Mouse (Mus musculus) granulocyte monocyte progenitor cell, adult 5-6 weeks (primary cell): ENCODE data around the gene Stfa1. TPM values are rescaled to one million over a fixed set of nuclear protein-coding genes. Genes with fewer than 3 reads are reported as not detected.
"Not testable (repeated sequence)": the region's sequence is repeated elsewhere in the genome, so short reads cannot be mapped to it uniquely, and the experiment has no call there.

Experiments
- ATAC-seq: replicated peaks from 2 replicates; pipeline ENCODE4 v1.8.0; 2016; ENCODE audit warnings: mild to moderate bottlenecking, moderate TSS enrichment, inconsistent platforms; ENCODE audit not compliant: poor library complexity, severe bottlenecking
- total RNA-seq, 2 experiments: library from RNA; stranded (forward) in 1 of 2; stranded (reverse) in 1 of 2; fragments of 200-712, 200-1000 nt in 1 of 2; fragments of >200 nt in 1 of 2; fragmentation: Nextera tagmentation in 1 of 2; gene quantifications; 2 replicates each; pipeline ENCODE4 v1.2.3; 2014 to 2017

Gene Stfa1
- not detected in 2 replicates for total RNA-seq (2014; fragmentation: Nextera tagmentation)
- not detected in 2 replicates for total RNA-seq (2017)

DNA sequence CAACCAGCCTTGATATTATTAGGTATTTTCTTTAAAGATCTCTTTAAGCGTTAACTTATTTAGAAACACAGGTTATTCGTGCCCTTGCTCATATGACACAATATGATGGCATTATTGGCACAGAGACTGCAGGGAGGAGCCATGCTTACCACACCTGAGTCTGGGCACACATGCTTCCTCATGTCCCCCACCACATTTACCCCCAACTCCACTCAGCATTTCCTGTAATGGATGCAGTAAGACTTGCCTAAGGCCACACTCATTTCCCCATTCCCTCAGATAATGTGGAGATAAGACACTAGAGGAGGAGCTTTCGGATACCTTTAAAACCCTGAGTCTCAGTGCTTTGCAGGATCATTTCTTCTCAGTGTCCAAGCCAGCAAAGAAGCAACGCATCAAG is at the start of gene Stfa1:
Gene Stfa1 (plus strand): TSS at position 156 of the 400 bp plus-strand sequence.
- ATAC-seq, result peak; percentile 56; the same call in 1 of the 2 replicates

DNA sequence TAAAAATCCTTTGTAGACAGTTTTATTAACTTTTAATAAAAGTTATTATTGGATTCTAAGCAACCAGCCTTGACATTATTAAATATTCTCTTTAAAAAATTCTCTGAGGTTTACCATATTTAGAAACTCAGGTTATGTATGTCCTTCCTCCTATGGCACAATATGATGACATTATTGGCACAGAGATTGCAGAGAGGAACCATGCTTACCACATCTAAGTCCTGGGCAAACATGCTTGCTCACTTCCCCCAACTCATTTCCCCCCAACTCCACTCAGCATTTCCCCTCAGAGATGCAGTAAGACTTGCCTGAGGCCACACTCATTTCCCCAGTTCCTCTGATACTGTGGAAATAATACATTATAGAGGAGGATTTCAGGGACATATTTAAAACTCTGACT is 16.2 kb upstream of the Stfa1 start:
- peak; percentile 92 for ATAC-seq

- no peak for ATAC-seq
These were observed 12.4 kb downstream of the Stfa1 start for GRCm38 (mm10) chr16:36289140-36289539.

DNA sequence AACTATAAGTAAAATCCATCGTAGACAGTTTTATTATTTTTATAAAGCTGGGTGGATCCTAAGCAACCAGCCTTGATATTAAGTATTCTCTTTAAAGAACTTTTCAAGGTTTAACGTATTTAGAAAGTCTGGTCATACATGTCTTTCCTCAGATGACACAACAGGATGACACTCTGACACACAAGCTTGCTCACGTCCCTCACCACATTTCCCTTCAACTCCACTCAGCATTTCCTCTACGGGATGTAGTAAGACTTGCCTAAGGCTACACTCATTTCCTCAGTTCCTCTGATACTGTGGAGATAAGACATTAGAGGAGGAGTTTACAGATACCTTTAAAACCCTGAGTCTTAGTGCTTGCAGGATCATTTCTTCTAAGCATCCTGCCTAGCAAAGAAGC is 30.9 kb downstream of the Stfa1 start:
- no peak for ATAC-seq

DNA sequence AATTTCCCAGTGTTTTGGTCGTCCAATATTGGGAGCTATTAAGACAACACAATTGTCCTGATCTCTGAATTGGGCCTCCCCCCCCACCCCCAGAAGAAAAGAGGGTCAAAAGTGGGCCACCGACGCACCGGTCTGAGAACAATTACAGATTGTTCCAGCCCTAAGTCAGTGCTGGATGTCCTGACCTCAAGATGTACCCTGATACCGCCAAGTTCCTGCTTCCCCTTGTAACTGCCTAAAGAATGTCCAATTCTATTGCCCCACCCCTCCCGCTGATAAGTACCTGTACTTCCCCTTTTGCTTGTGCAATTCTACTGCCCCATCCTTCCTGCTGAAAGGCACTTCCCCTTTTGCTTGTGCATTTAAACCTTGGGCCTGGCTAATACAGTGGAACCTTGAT is 39.4 kb downstream of the Stfa1 start:
- ATAC-seq, result not testable (repeated sequence)

GRCm38 (mm10) chr16:36319286-36319685 is 42.5 kb downstream of the Stfa1 start:
- ATAC-seq, result no peak

- ATAC-seq, result no peak
These were observed 57.5 kb downstream of the Stfa1 start, which contains the start of gene BC117090 for GRCm38 (mm10) chr16:36334232-36334631. TSS of gene BC117090 (minus strand) at chr16:36334332.

Other genes with a start within 250 kb of the Stfa1 start
- 6.0 and 7.8 TPM in 2 replicates for gene Wdr5b, start 235.8 kb upstream of the Stfa1 start, total RNA-seq (2014; fragmentation: Nextera tagmentation)
- gene Wdr5b, start 235.8 kb upstream of the Stfa1 start, total RNA-seq (2017), result 7.0 and 8.8 TPM in 2 replicates
- gene Fam162a, start 205.4 kb upstream of the Stfa1 start, total RNA-seq (2014; fragmentation: Nextera tagmentation), result 101 and 196 TPM in 2 replicates
- 79.5 and 114 TPM in 2 replicates for gene Fam162a, start 205.4 kb upstream of the Stfa1 start, total RNA-seq (2017)
- gene Ccdc58, start 205.3 kb upstream of the Stfa1 start, total RNA-seq (2014; fragmentation: Nextera tagmentation), result 61.8 and 98.5 TPM in 2 replicates
- gene Ccdc58, start 205.3 kb upstream of the Stfa1 start, total RNA-seq (2017), result 107 and 144 TPM in 2 replicates
- not detected in 2 replicates for gene Csta1, start 145.7 kb upstream of the Stfa1 start, total RNA-seq (2014; fragmentation: Nextera tagmentation)
- gene Csta1, start 145.7 kb upstream of the Stfa1 start, total RNA-seq (2017), result not detected in 2 replicates
- not detected in 2 replicates for gene Stfa2l1, start 120.1 kb upstream of the Stfa1 start, total RNA-seq (2014; fragmentation: Nextera tagmentation)
- gene Stfa2l1, start 120.1 kb upstream of the Stfa1 start, total RNA-seq (2017), result not detected in 2 replicates
- gene Gm5483, start 92.7 kb upstream of the Stfa1 start, total RNA-seq (2014; fragmentation: Nextera tagmentation), result not detected in 2 replicates
- 4.6 TPM in 1 of 2 replicates, not detected in the other for gene Gm5483, start 92.7 kb upstream of the Stfa1 start, total RNA-seq (2017)
- not detected in 2 replicates for gene Gm5416, start 66.5 kb upstream of the Stfa1 start, total RNA-seq (2014; fragmentation: Nextera tagmentation)
- not detected in 2 replicates for gene Gm5416, start 66.5 kb upstream of the Stfa1 start, total RNA-seq (2017)
- not detected in 2 replicates for gene 2010005H15Rik, start 55.5 kb upstream of the Stfa1 start, total RNA-seq (2014; fragmentation: Nextera tagmentation)
- not detected in 2 replicates for gene 2010005H15Rik, start 55.5 kb upstream of the Stfa1 start, total RNA-seq (2017)
- gene BC117090, start 57.4 kb downstream of the Stfa1 start, total RNA-seq (2014; fragmentation: Nextera tagmentation), result not detected in 2 replicates
- gene BC117090, start 57.4 kb downstream of the Stfa1 start, total RNA-seq (2017), result not detected in 2 replicates
- gene BC100530, start 90.8 kb downstream of the Stfa1 start, total RNA-seq (2014; fragmentation: Nextera tagmentation), result not detected in 2 replicates
- not detected in 2 replicates for gene BC100530, start 90.8 kb downstream of the Stfa1 start, total RNA-seq (2017)
- not detected in 2 replicates for gene Stfa2, start 131.5 kb downstream of the Stfa1 start, total RNA-seq (2014; fragmentation: Nextera tagmentation)
- not detected in 2 replicates for gene Stfa2, start 131.5 kb downstream of the Stfa1 start, total RNA-seq (2017)
- not detected in 2 replicates for gene Stfa3, start 178.4 kb downstream of the Stfa1 start, total RNA-seq (2014; fragmentation: Nextera tagmentation)
- 1.3 and 1.7 TPM in 2 replicates for gene Stfa3, start 178.4 kb downstream of the Stfa1 start, total RNA-seq (2017)